Mouse (Mus musculus) heart, postnatal 0 days (tissue): Measurements from ENCODE around the gene 2900026A02Rik. TPM values are rescaled to one million over a fixed set of nuclear protein-coding genes. Genes with fewer than 3 reads are reported as not detected.

ENCODE experiments used
- ATAC-seq: fragments of 200-750 bp; cut with Nextera tagmentation; 2 replicates; pipeline ENCODE4 v1.8.0; 2017; ENCODE audit warnings: low read depth, moderate number of reproducible peaks, moderate library complexity; ENCODE audit not compliant: insufficient read depth
- DNase-seq: peaks from one replicate; pipeline ENCODE4 v3.0.0-alpha.2; 2016; ENCODE audit warnings: low spot score
- H3K27ac ChIP-seq: fragments of 300-500 bp; sonication (generic); 2 replicates; pipeline ENCODE4 v1.5.1; 2014; ENCODE audit warnings: low read depth, mild to moderate bottlenecking
- H3K27me3 ChIP-seq: fragments of 300-500 bp; sonication (generic); 2 replicates; pipeline ENCODE4 v1.6.1; 2014; ENCODE audit warnings: low read length, mixed read lengths; ENCODE audit not compliant: control insufficient read depth, insufficient read depth
- H3K36me3 ChIP-seq: fragments of 300-500 bp; sonication (generic); replicated peaks from 2 replicates; pipeline ENCODE4 v1.6.1; 2014; ENCODE audit warnings: low read length, mixed read lengths; ENCODE audit not compliant: control insufficient read depth, insufficient read depth
- H3K4me1 ChIP-seq: fragments of 300-500 bp; sonication (generic); 2 replicates; pipeline ENCODE4 v1.6.1; 2014; ENCODE audit warnings: antibody characterized with exemption; ENCODE audit not compliant: control insufficient read depth, insufficient read depth
- H3K4me2 ChIP-seq: fragments of 300-500 bp; sonication (generic); 2 replicates; pipeline ENCODE4 v1.6.1; 2014; ENCODE audit warnings: low read depth, mild to moderate bottlenecking, low read length, moderate library complexity
- H3K4me3 ChIP-seq: fragments of 300-500 bp; sonication (generic); 2 replicates; pipeline ENCODE4 v1.5.1; 2014; ENCODE audit warnings: low read depth, low read length
- H3K9ac ChIP-seq: fragments of 300-500 bp; sonication (generic); replicated peaks from 2 replicates; pipeline ENCODE4 v1.6.1; 2014; ENCODE audit warnings: low read depth, low read length, mixed read lengths
- H3K9me3 ChIP-seq: fragments of 300-500 bp; sonication (generic); replicated peaks from 2 replicates; pipeline ENCODE4 v1.6.1; 2016; ENCODE audit warnings: low read length; ENCODE audit not compliant: control insufficient read depth
- CTCF ChIP-seq: IDR thresholded peaks from 2 replicates; pipeline ENCODE4 v1.5.1; 2016; ENCODE audit warnings: antibody characterized with exemption, control low read depth, low read depth
- EP300 ChIP-seq: IDR thresholded peaks from 2 replicates; pipeline ENCODE4 v1.6.1; 2016; ENCODE audit warnings: antibody characterized with exemption, low read depth
- whole genome bisulfite sequencing: fragments of 180-500 bp; shearing (Covaris S2); extraction: QIAGEN DNeasy Blood & Tissue Kit; methylation state at CpG from one replicate; pipeline ENCODE4 v1.1.7; 2014; 5-methylcytosine and 5-hydroxymethylcytosine counted together
- polyA plus RNA-seq: library from polyadenylated mRNA; unstranded; fragments of >200 nt; fragmentation: Nextera tagmentation; extraction: Ambion mirVana; gene quantifications from 2 replicates; pipeline ENCODE4 v1.2.1, GENCODE M21; 2015
- total RNA-seq: library from RNA; depleted of rRNA; stranded (reverse); fragments of >200 nt; gene quantifications from 2 replicates; pipeline ENCODE4 v1.2.3, GENCODE M21; 2014; ENCODE audit warnings: low replicate concordance

2900026A02Rik gene
- total and polyA plus RNA-seq, 2 experiments from 2014 or later = 10.2 to 18.9 TPM

GRCm38 (mm10) chr5:113133080-113133491 is 88.0 kb downstream of the 2900026A02Rik start:
- Histone ChIP-seq H3K9ac (no peak overlapping the region), H3K27me3 (no peaks in the 10 kb centered on the region), H3K4me1 (peaks cover 38% of the 10 kb centered on the region), H3K27ac (peak overlapping the region; percentile 90), H3K36me3 (peaks cover 6% of the 10 kb centered on the region; the same call in 1 of the 2 replicates), H3K9me3 (no peaks in the 10 kb centered on the region), H3K4me2 (peak overlapping the region; percentile 4; the same call in 1 of the 2 replicates), H3K4me3 (no peak overlapping the region)
- WGBS = 39% methylated on average over 9 of the region's 9 CpGs
- ATAC-seq (peak; percentile 37), DNase-seq (peak; percentile 64)
- TF ChIP-seq CTCF (no peak), EP300 (peak; percentile 67)

GRCm38 (mm10) chr5:113132635-113133041 is 88.4 kb downstream of the 2900026A02Rik start:
- DNase-seq (no peak), ATAC-seq (peak; percentile 15)
- peaks cover 6% of the 10 kb centered on the region; the same call in 1 of the 2 replicates for H3K36me3 ChIP-seq
- 42% methylated on average over 13 of the region's 13 CpGs for WGBS
- H3K4me1 ChIP-seq = peaks cover 38% of the 10 kb centered on the region
- no peaks in the 10 kb centered on the region for H3K9me3 ChIP-seq
- H3K27ac ChIP-seq = peak overlapping the region; percentile 90
- TF ChIP-seq EP300 = no peak; the same call in 1 of the 2 replicates
- TF ChIP-seq CTCF = no peak
- H3K27me3 ChIP-seq = no peaks in the 10 kb centered on the region
- H3K4me2 ChIP-seq = peak overlapping the region; percentile 4; the same call in 1 of the 2 replicates
- H3K9ac ChIP-seq = no peak overlapping the region
- no peak overlapping the region for H3K4me3 ChIP-seq

GRCm38 (mm10) chr5:113128426-113128825 is 92.6 kb downstream of the 2900026A02Rik start:
- DNase-seq = no peak
- H3K4me3 ChIP-seq = no peak overlapping the region
- H3K36me3 ChIP-seq = peaks cover 6% of the 10 kb centered on the region; the same call in 1 of the 2 replicates
- 60% methylated on average over 4 of the region's 4 CpGs for WGBS
- H3K4me1 ChIP-seq = peaks cover 19% of the 10 kb centered on the region
- H3K9me3 ChIP-seq = no peaks in the 10 kb centered on the region
- no peaks in the 10 kb centered on the region for H3K27me3 ChIP-seq
- no peak for ATAC-seq
- no peak overlapping the region for H3K27ac ChIP-seq
- H3K4me2 ChIP-seq = no peak overlapping the region
- TF ChIP-seq CTCF (no peak), EP300 (no peak)
- H3K9ac ChIP-seq = no peak overlapping the region

GRCm38 (mm10) chr5:113126476-113126875 is 94.6 kb downstream of the 2900026A02Rik start:
- Histone ChIP-seq H3K9me3 (no peaks in the 10 kb centered on the region), H3K4me2 (no peak overlapping the region), H3K36me3 (peaks cover 6% of the 10 kb centered on the region; the same call in 1 of the 2 replicates), H3K9ac (no peak overlapping the region), H3K4me3 (no peak overlapping the region), H3K4me1 (peaks cover 32% of the 10 kb centered on the region), H3K27ac (no peak overlapping the region), H3K27me3 (no peaks in the 10 kb centered on the region)
- DNase-seq = no peak
- ATAC-seq = no peak
- TF ChIP-seq CTCF (no peak), EP300 (no peak)
- WGBS = 95% methylated on average over 12 of the region's 12 CpGs

GRCm38 (mm10) chr5:113123693-113124092 is 97.3 kb downstream of the 2900026A02Rik start:
- WGBS = 57% methylated on average over 10 of the region's 10 CpGs
- ATAC-seq (no peak), DNase-seq (no peak)
- Histone ChIP-seq H3K4me3 (no peak overlapping the region), H3K9me3 (no peaks in the 10 kb centered on the region), H3K27me3 (no peaks in the 10 kb centered on the region), H3K9ac (no peak overlapping the region), H3K4me2 (no peak overlapping the region), H3K4me1 (peaks cover 36% of the 10 kb centered on the region), H3K36me3 (peaks cover 4% of the 10 kb centered on the region; the same call in 1 of the 2 replicates), H3K27ac (peak overlapping the region; percentile 27; the same call in 1 of the 2 replicates)
- no peak for TF ChIP-seq CTCF
- TF ChIP-seq EP300 = no peak
